Mouse (Mus musculus) macrophage (primary cell): ENCODE measurements around the gene Phgdh. TPM values are rescaled to one million over a fixed set of nuclear protein-coding genes. Genes with fewer than 3 reads are reported as not detected.
A peak's percentile ranks its signal among the peaks of the same experiment; 100 is the strongest.

ENCODE experiments used
- H3K27ac ChIP-seq: fragments of 350-480 bp; formaldehyde crosslinking; 2 replicates; pipeline ENCODE4 v1.9.0; 2021
- H3K36me3 ChIP-seq: fragments of 350-480 bp; formaldehyde crosslinking; 2 replicates; pipeline ENCODE4 v1.9.0; 2021; ENCODE audit errors: inconsistent target
- H3K4me3 ChIP-seq: fragments of 350-480 bp; formaldehyde crosslinking; 2 replicates; pipeline ENCODE4 v1.9.0; 2021; ENCODE audit errors: inconsistent target
- H3K79me2 ChIP-seq: fragments of 350-480 bp; formaldehyde crosslinking; 2 replicates; pipeline ENCODE4 v1.9.0; 2021; ENCODE audit errors: inconsistent target
- WGBS: methylation state at CpG from one replicate; pipeline ENCODE4 v1.1.7; 2026; ENCODE audit warnings: inconsistent platforms; ENCODE audit not compliant: missing documents; 5-methylcytosine and 5-hydroxymethylcytosine counted together
- polyA plus RNA-seq: library from polyadenylated mRNA; stranded (reverse); fragments of 250-400 nt; gene quantifications from 3 replicates; pipeline ENCODE4 v1.2.4, GENCODE M21; 2018; ENCODE audit warnings: inconsistent platforms

The Phgdh gene
- polyA plus RNA-seq, 1 experiment from 2014 or later: 0.63 TPM

- 92% methylated on average over 3 of the region's 3 CpGs for WGBS
- Histone ChIP-seq H3K79me2 (no peaks in the 10 kb centered on the region), H3K4me3 (no peak overlapping the region), H3K36me3 (no peaks in the 10 kb centered on the region), H3K27ac (no peak overlapping the region)
Measured at GRCm38 (mm10) chr3:98366086-98366485, 26.3 kb upstream of the Phgdh start.

- Histone ChIP-seq H3K36me3 (no peaks in the 10 kb centered on the region), H3K79me2 (no peaks in the 10 kb centered on the region)
- WGBS: 28% methylated on average over 2 of the region's 2 CpGs
Measured at GRCm38 (mm10) chr3:98362753-98363152, 23.0 kb upstream of the Phgdh start.

GRCm38 (mm10) chr3:98356632-98357370 is 17.0 kb upstream of the Phgdh start:
- H3K36me3 ChIP-seq: no peaks in the 10 kb centered on the region
- WGBS: 13% methylated on average over 3 of the region's 3 CpGs
- H3K27ac ChIP-seq: no peak overlapping the region
- no peak overlapping the region for H3K4me3 ChIP-seq
- H3K79me2 ChIP-seq: no peaks in the 10 kb centered on the region

More at GRCm38 (mm10) chr3:98362753-98363152, 23.0 kb upstream of the Phgdh start:
- H3K4me3 ChIP-seq: no peak overlapping the region
- no peak overlapping the region for H3K27ac ChIP-seq

- no peak overlapping the region for H3K27ac ChIP-seq
- no peaks in the 10 kb centered on the region for H3K79me2 ChIP-seq
- no peak overlapping the region for H3K4me3 ChIP-seq
- H3K36me3 ChIP-seq: no peaks in the 10 kb centered on the region
- WGBS: over 99% methylated on average over 6 of the region's 6 CpGs
Measured at GRCm38 (mm10) chr3:98356026-98356365, 16.2 kb upstream of the Phgdh start.

- no peaks in the 10 kb centered on the region for H3K36me3 ChIP-seq
- H3K27ac ChIP-seq: no peak overlapping the region
- WGBS: 90% methylated on average over 10 of the region's 10 CpGs
- no peaks in the 10 kb centered on the region for H3K79me2 ChIP-seq
- no peak overlapping the region for H3K4me3 ChIP-seq
Measured at GRCm38 (mm10) chr3:98355344-98356025, 15.7 kb upstream of the Phgdh start.

GRCm38 (mm10) chr3:98353892-98354291 is 14.1 kb upstream of the Phgdh start:
- H3K79me2 ChIP-seq: no peaks in the 10 kb centered on the region
- 29% methylated on average over 7 of the region's 7 CpGs for WGBS
- H3K4me3 ChIP-seq: no peak overlapping the region
- no peaks in the 10 kb centered on the region for H3K36me3 ChIP-seq
- H3K27ac ChIP-seq: no peak overlapping the region

- no peak overlapping the region for H3K27ac ChIP-seq
Measured at GRCm38 (mm10) chr3:98348705-98349104, 8.9 kb upstream of the Phgdh start.

DNA sequence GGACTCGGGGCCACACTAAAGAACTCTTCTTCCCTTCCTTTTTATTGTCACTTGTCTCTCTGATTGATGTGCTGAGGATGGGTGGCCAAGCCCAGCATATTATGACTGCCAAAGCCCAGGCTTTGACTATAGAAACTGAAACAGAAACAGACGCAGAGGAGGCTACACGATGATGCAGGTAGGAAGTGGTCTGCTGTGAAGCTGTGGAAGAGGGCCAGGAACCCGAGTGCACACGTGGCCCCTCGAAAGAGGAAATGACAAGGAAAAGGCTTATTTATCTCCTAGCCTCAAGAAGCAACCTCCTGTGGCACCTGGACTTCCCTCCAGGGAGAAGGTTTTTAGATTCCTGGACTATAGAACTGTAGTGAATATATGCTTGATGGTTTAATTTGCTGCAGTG is 8.3 kb upstream of the Phgdh start:
- no peaks in the 10 kb centered on the region for H3K36me3 ChIP-seq
- H3K27ac ChIP-seq: no peak overlapping the region
- H3K79me2 ChIP-seq: no peaks in the 10 kb centered on the region
- no peak overlapping the region for H3K4me3 ChIP-seq
- 2% methylated on average over 6 of the region's 6 CpGs for whole genome bisulfite sequencing

More at GRCm38 (mm10) chr3:98348705-98349104, 8.9 kb upstream of the Phgdh start:
- WGBS: 17% methylated on average over 6 of the region's 8 CpGs
- Histone ChIP-seq H3K36me3 (no peaks in the 10 kb centered on the region), H3K4me3 (no peak overlapping the region), H3K79me2 (no peaks in the 10 kb centered on the region)

GRCm38 (mm10) chr3:98343235-98343634 is 3.4 kb upstream of the Phgdh start:
- H3K4me3 ChIP-seq: no peak overlapping the region
- WGBS: 82% methylated on average over 3 of the region's 3 CpGs

GRCm38 (mm10) chr3:98340818-98341594 is 1.2 kb upstream of the Phgdh start:
- Histone ChIP-seq H3K79me2 (no peaks in the 10 kb centered on the region), H3K4me3 (no peak overlapping the region), H3K36me3 (no peaks in the 10 kb centered on the region), H3K27ac (no peak overlapping the region)
- WGBS: 86% methylated on average over 17 of the region's 17 CpGs

More at GRCm38 (mm10) chr3:98343235-98343634, 3.4 kb upstream of the Phgdh start:
- Histone ChIP-seq H3K36me3 (no peaks in the 10 kb centered on the region), H3K79me2 (no peaks in the 10 kb centered on the region), H3K27ac (no peak overlapping the region)

DNA sequence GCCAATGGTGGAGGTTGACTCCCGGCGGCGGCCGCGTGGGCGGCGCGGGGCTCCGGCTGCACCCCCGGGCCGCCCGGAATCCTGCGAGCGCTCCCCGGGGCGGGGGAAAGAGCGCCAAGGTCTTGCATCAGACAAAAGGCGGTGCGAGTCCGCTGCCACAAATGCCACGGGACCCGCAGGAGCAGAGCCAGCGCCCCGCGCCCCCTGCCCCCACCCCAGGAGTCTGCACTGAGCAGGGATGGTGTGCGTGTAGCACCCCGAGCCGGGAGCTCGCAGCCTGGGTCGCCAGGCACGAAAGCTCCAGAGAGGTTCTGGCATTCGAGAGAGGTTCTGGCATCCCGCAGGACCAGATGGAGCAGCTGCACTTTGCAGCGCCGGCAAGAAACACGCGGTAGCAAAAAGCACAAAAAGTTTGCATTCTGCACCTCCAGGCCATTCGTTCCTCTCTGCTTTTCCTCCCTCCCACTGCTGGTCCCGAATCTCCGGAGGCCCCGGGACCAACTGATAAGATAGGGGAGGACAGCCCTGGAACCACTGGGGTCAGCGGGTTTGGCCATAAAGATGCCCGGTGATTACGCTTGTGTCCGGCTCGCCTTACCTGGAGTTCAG is 589 bp downstream of the Phgdh start:
- H3K36me3 ChIP-seq: no peaks in the 10 kb centered on the region
- no peaks in the 10 kb centered on the region for H3K79me2 ChIP-seq
- peak overlapping the region; percentile 56 for H3K4me3 ChIP-seq
- H3K27ac ChIP-seq: 0 out of 2 replicates have a peak overlapping the region, but pooled peaks have one; percentile 25
- WGBS: under 1% methylated on average over 44 of the region's 46 CpGs

GRCm38 (mm10) chr3:98338584-98339041 is 1.2 kb downstream of the Phgdh start:
- Histone ChIP-seq H3K36me3 (no peaks in the 10 kb centered on the region), H3K79me2 (no peaks in the 10 kb centered on the region), H3K27ac (no peak overlapping the region), H3K4me3 (peak overlapping the region; percentile 21)
- 23% methylated on average over 15 of the region's 15 CpGs for WGBS

GRCm38 (mm10) chr3:98336661-98337654 is 2.8 kb downstream of the Phgdh start:
- H3K79me2 ChIP-seq: no peaks in the 10 kb centered on the region
- no peaks in the 10 kb centered on the region for H3K36me3 ChIP-seq
- H3K27ac ChIP-seq: no peak overlapping the region
- WGBS: 59% methylated on average over 22 of the region's 22 CpGs
- H3K4me3 ChIP-seq: no peak overlapping the region
